Mouse (Mus musculus): ENCODE data around the gene Lemd1. TPM values are rescaled to one million over a fixed set of nuclear protein-coding genes. Genes with fewer than 3 reads are reported as not detected.

Lemd1 gene
- total and polyA plus RNA-seq, 3 experiments: not detected

DNA sequence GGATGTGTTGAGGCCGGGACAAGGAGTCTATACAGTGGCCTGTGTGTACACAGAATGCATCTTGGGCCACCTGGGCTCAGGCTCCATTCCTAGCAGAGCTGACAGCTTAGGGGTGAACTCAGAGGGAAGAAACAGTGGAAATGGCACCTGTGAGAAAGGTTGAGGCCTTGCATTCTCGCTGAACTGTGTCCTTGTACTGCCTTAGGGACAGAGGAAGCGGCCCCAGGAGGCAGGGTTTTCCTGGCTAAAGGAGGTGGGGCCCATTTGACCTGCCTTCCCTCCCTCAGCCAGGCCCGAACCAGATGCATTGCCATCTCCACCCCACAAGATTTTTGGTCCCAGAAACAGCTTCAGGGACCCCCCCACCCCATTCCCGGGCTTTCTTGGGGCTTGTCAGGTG is 4.5 kb downstream of the Lemd1 start:
- WGBS: 67% methylated on average over 5 of the region's 5 CpGs
- no peak overlapping the region for H3K9ac ChIP-seq (ENCODE audit: low read depth, low read length)
- intact Hi-C loops (cut with DNase I): no loop called here

DNA sequence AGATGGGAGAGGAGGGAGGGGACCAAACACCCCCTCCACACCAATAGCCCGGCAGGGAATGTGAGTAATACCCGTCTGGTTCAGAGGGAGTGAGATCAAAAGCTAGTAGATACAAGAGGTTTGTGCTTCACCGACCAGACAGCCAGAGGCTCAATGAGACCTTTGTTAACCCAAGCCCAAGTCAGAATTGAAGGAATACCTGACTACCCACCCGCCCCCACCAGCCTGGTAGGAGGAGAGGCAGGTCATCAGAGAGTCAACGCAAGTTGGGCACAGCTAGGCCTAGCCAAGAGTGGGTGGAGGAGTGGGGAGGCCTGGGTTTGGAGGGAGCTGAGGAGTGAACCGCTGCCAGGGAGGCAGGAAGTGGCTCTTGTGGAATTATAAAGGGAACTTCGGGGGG is 5.1 kb downstream of the Lemd1 start:
- Histone ChIP-seq H3K4me3 (no peak overlapping the region), H3K9ac (ENCODE audit: low read depth, low read length) (no peak overlapping the region), H3K4me1 (ENCODE audit: control insufficient read depth, insufficient read depth, low read length) (no peaks in the 10 kb centered on the region), H3K27me3 (ENCODE audit: control insufficient read depth, insufficient read depth, low read length) (peaks cover 14% of the 10 kb centered on the region), H3K79me2 (replicated peaks; ENCODE audit: control insufficient read depth, insufficient read depth, low read length) (no peaks in the 10 kb centered on the region), H3K27ac (no peak overlapping the region), H3K36me3 (ENCODE audit: control insufficient read depth, insufficient read depth, low read length) (no peaks in the 10 kb centered on the region)
- DNase-seq: no peak
- intact Hi-C loops (cut with DNase I): no loop called here
- WGBS: 42% methylated on average over 7 of the region's 7 CpGs
- no peak for TF ChIP-seq EP300 (IDR thresholded peaks at IDR 0.05; ENCODE audit: insufficient read depth, low read depth, low read length)
- TF ChIP-seq CTCF (IDR thresholded peaks at IDR 0.05): no peak
- TF ChIP-seq POLR2A (IDR thresholded peaks at IDR 0.05; ENCODE audit: insufficient read depth, low read depth, low read length): no peak

More for the DNA sequence above, 4.5 kb downstream of the Lemd1 start:
- no peak overlapping the region for H3K27ac ChIP-seq
- TF ChIP-seq EP300 (IDR thresholded peaks at IDR 0.05; ENCODE audit: insufficient read depth, low read depth, low read length): no peak
- TF ChIP-seq POLR2A (IDR thresholded peaks at IDR 0.05; ENCODE audit: insufficient read depth, low read depth, low read length): no peak
- TF ChIP-seq CTCF (IDR thresholded peaks at IDR 0.05): no peak
- no peaks in the 10 kb centered on the region for H3K36me3 ChIP-seq (ENCODE audit: control insufficient read depth, insufficient read depth, low read length)
- H3K4me3 ChIP-seq: no peak overlapping the region
- DNase-seq: no peak
- H3K27me3 ChIP-seq (ENCODE audit: control insufficient read depth, insufficient read depth, low read length): peaks cover 19% of the 10 kb centered on the region
- no peaks in the 10 kb centered on the region for H3K4me1 ChIP-seq (ENCODE audit: control insufficient read depth, insufficient read depth, low read length)
- no peaks in the 10 kb centered on the region for H3K79me2 ChIP-seq (replicated peaks; ENCODE audit: control insufficient read depth, insufficient read depth, low read length)

GRCm38 (mm10) chr1:132197666-132198065 is 6.4 kb downstream of the Lemd1 start:
- H3K4me1 ChIP-seq (ENCODE audit: control insufficient read depth, insufficient read depth, low read length): no peaks in the 10 kb centered on the region
- no peak overlapping the region for H3K4me3 ChIP-seq
- H3K27ac ChIP-seq: no peak overlapping the region
- H3K79me2 ChIP-seq (replicated peaks; ENCODE audit: control insufficient read depth, insufficient read depth, low read length): no peaks in the 10 kb centered on the region
- peaks cover 6% of the 10 kb centered on the region for H3K27me3 ChIP-seq (ENCODE audit: control insufficient read depth, insufficient read depth, low read length)
- WGBS: 30% methylated on average over 9 of the region's 9 CpGs
- TF ChIP-seq POLR2A (IDR thresholded peaks at IDR 0.05; ENCODE audit: insufficient read depth, low read depth, low read length): no peak
- no peaks in the 10 kb centered on the region for H3K36me3 ChIP-seq (ENCODE audit: control insufficient read depth, insufficient read depth, low read length)
- intact Hi-C loops (cut with DNase I): no loop called here
- DNase-seq: no peak
- H3K9ac ChIP-seq (ENCODE audit: low read depth, low read length): no peak overlapping the region

- TF ChIP-seq EP300 (IDR thresholded peaks at IDR 0.05; ENCODE audit: insufficient read depth, low read depth, low read length) (no peak), CTCF (IDR thresholded peaks at IDR 0.05) (no peak), POLR2A (IDR thresholded peaks at IDR 0.05; ENCODE audit: insufficient read depth, low read depth, low read length) (no peak)
- no peaks in the 10 kb centered on the region for H3K36me3 ChIP-seq (ENCODE audit: control insufficient read depth, insufficient read depth, low read length)
- no peak overlapping the region for H3K4me3 ChIP-seq
- no peak overlapping the region for H3K27ac ChIP-seq
- peaks cover 3% of the 10 kb centered on the region; the same call in 1 of the 2 replicates for H3K27me3 ChIP-seq (ENCODE audit: control insufficient read depth, insufficient read depth, low read length)
- H3K79me2 ChIP-seq (replicated peaks; ENCODE audit: control insufficient read depth, insufficient read depth, low read length): no peaks in the 10 kb centered on the region
- no peaks in the 10 kb centered on the region for H3K4me1 ChIP-seq (ENCODE audit: control insufficient read depth, insufficient read depth, low read length)
- intact Hi-C loops (cut with DNase I): no loop called here
- WGBS: 89% methylated on average over 16 of the region's 16 CpGs
- DNase-seq: no peak
- no peak overlapping the region for H3K9ac ChIP-seq (ENCODE audit: low read depth, low read length)
Observed at GRCm38 (mm10) chr1:132198401-132199071, 7.3 kb downstream of the Lemd1 start.

DNA sequence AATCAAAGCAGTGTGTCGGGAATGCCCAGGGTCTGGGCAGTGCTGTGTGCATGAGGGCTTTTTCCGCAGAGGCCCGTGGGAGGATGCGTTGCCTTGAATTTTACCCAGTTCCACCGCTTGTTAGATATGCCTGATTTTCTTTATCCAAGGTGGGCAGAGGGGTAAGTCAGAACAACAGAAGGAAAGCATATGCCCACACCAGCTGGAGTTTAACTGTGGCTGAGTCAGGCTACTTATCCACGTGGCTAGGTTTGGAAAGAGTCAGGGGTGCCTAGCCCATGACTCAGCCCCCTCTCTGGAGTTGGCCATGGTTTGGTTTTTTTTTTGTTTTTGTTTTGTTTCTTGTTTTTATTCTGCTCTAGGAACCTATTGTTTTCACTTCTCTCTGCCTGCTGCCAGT is 8.0 kb downstream of the Lemd1 start:
- Histone ChIP-seq H3K4me1 (ENCODE audit: control insufficient read depth, insufficient read depth, low read length) (no peaks in the 10 kb centered on the region), H3K36me3 (ENCODE audit: control insufficient read depth, insufficient read depth, low read length) (no peaks in the 10 kb centered on the region), H3K79me2 (replicated peaks; ENCODE audit: control insufficient read depth, insufficient read depth, low read length) (no peaks in the 10 kb centered on the region), H3K4me3 (no peak overlapping the region), H3K27ac (no peak overlapping the region), H3K27me3 (ENCODE audit: control insufficient read depth, insufficient read depth, low read length) (peaks cover 3% of the 10 kb centered on the region; the same call in 1 of the 2 replicates), H3K9ac (ENCODE audit: low read depth, low read length) (no peak overlapping the region)
- intact Hi-C loops (cut with DNase I): no loop called here
- no peak for DNase-seq
- no peak for TF ChIP-seq EP300 (IDR thresholded peaks at IDR 0.05; ENCODE audit: insufficient read depth, low read depth, low read length)
- TF ChIP-seq CTCF (IDR thresholded peaks at IDR 0.05): no peak
- TF ChIP-seq POLR2A (IDR thresholded peaks at IDR 0.05; ENCODE audit: insufficient read depth, low read depth, low read length): no peak
- WGBS: 75% methylated on average over 6 of the region's 6 CpGs

- no peak overlapping the region for H3K27ac ChIP-seq
- H3K36me3 ChIP-seq (ENCODE audit: control insufficient read depth, insufficient read depth, low read length): no peaks in the 10 kb centered on the region
- no peaks in the 10 kb centered on the region for H3K4me1 ChIP-seq (ENCODE audit: control insufficient read depth, insufficient read depth, low read length)
- TF ChIP-seq CTCF (IDR thresholded peaks at IDR 0.05): no peak
- no peak for TF ChIP-seq EP300 (IDR thresholded peaks at IDR 0.05; ENCODE audit: insufficient read depth, low read depth, low read length)
- TF ChIP-seq POLR2A (IDR thresholded peaks at IDR 0.05; ENCODE audit: insufficient read depth, low read depth, low read length): no peak
- no peak overlapping the region for H3K9ac ChIP-seq (ENCODE audit: low read depth, low read length)
- no peaks in the 10 kb centered on the region for H3K79me2 ChIP-seq (replicated peaks; ENCODE audit: control insufficient read depth, insufficient read depth, low read length)
- H3K27me3 ChIP-seq (ENCODE audit: control insufficient read depth, insufficient read depth, low read length): peaks cover 3% of the 10 kb centered on the region; the same call in 1 of the 2 replicates
- intact Hi-C loops (cut with DNase I): no loop called here
- DNase-seq: no peak
- WGBS: 25% methylated on average over 12 of the region's 12 CpGs
- no peak overlapping the region for H3K4me3 ChIP-seq
Observed at GRCm38 (mm10) chr1:132199934-132200333, 8.7 kb downstream of the Lemd1 start.
